Mouse (Mus musculus): Measurements from ENCODE around the gene Arid1b. TPM values are rescaled to one million over a fixed set of nuclear protein-coding genes. Genes with fewer than 3 reads are reported as not detected.
A peak's percentile ranks its signal among the peaks of the same experiment; 100 is the strongest.

Arid1b gene
- polyA plus RNA-seq, 1 experiment from 2014 or later: 46.4 TPM

- TF ChIP-seq CTCF (IDR thresholded peaks at IDR 0.05): no peak
- in situ Hi-C loops (cut with MboI; ENCODE audit: low pct_unique_long_range_greater_than_20kb): no loop called here
- DNase-seq (ENCODE audit: low read depth, low spot score) (no peak), ATAC-seq (no peak)
- no peaks in the 10 kb centered on the region for H3K27me3 ChIP-seq
- ChIA-PET POLR2A (no interaction called here), CTCF (no interaction called here)
These were observed 219.3 kb downstream of the Arid1b start for GRCm38 (mm10) chr17:5213441-5213840.

GRCm38 (mm10) chr17:5215352-5215751 is 221.2 kb downstream of the Arid1b start:
- H3K27me3 ChIP-seq: no peaks in the 10 kb centered on the region
- CTCF ChIA-PET: interaction anchor here (0.9 kb wide), 1 partner anchor 10 kb away, joined by 4 read pairs; no protein-coding TSS in a partner anchor
- in situ Hi-C loops (cut with MboI; ENCODE audit: low pct_unique_long_range_greater_than_20kb): no loop called here
- DNase-seq (ENCODE audit: low read depth, low spot score) (no peak), ATAC-seq (no peak)
- TF ChIP-seq CTCF (IDR thresholded peaks at IDR 0.05): no peak
- POLR2A ChIA-PET: no interaction called here

- ATAC-seq (no peak), DNase-seq (ENCODE audit: low read depth, low spot score) (no peak)
- POLR2A ChIA-PET: no interaction called here
- in situ Hi-C loops (cut with MboI; ENCODE audit: low pct_unique_long_range_greater_than_20kb): no loop called here
- CTCF ChIA-PET: interaction anchor here (0.8 kb wide), 1 partner anchor 9 kb away, joined by 4 read pairs; no protein-coding TSS in a partner anchor
- TF ChIP-seq CTCF (IDR thresholded peaks at IDR 0.05): no peak
- no peaks in the 10 kb centered on the region for H3K27me3 ChIP-seq
These were observed 222.9 kb downstream of the Arid1b start for GRCm38 (mm10) chr17:5216965-5217546.

GRCm38 (mm10) chr17:5217852-5218845 is 224.0 kb downstream of the Arid1b start:
- ChIA-PET POLR2A (interaction anchor here (1.0 kb wide), 1 partner anchor 9 kb away, joined by 3 read pairs; no protein-coding TSS in a partner anchor), CTCF (no interaction called here)
- TF ChIP-seq CTCF (IDR thresholded peaks at IDR 0.05): peak; percentile 22
- DNase-seq (ENCODE audit: low read depth, low spot score) (no peak), ATAC-seq (no peak)
- in situ Hi-C loops (cut with MboI; ENCODE audit: low pct_unique_long_range_greater_than_20kb): no loop called here
- no peaks in the 10 kb centered on the region for H3K27me3 ChIP-seq

GRCm38 (mm10) chr17:5218955-5219557 is 224.9 kb downstream of the Arid1b start:
- no peak for TF ChIP-seq CTCF (IDR thresholded peaks at IDR 0.05)
- DNase-seq (ENCODE audit: low read depth, low spot score): no peak
- POLR2A ChIA-PET: no interaction called here
- in situ Hi-C loops (cut with MboI; ENCODE audit: low pct_unique_long_range_greater_than_20kb): no loop called here
- no peaks in the 10 kb centered on the region for H3K27me3 ChIP-seq
- no peak for ATAC-seq
- CTCF ChIA-PET: no interaction called here

- in situ Hi-C loops (cut with MboI; ENCODE audit: low pct_unique_long_range_greater_than_20kb): no loop called here
- ATAC-seq (peak; percentile 58), DNase-seq (ENCODE audit: low read depth, low spot score) (peak; percentile 39)
- H3K27me3 ChIP-seq: no peaks in the 10 kb centered on the region
- CTCF ChIA-PET: interaction anchor here (1.1 to 1.7 kb wide), 2 partner anchors 12 to 14 kb away, joined by 3 to 7 read pairs; no protein-coding TSS in a partner anchor
- no peak for TF ChIP-seq CTCF (IDR thresholded peaks at IDR 0.05)
- POLR2A ChIA-PET: interaction anchor here (0.9 kb wide), 1 partner anchor 159 kb away, joined by 5 read pairs; no protein-coding TSS in a partner anchor
These were observed 226.9 kb downstream of the Arid1b start for GRCm38 (mm10) chr17:5221041-5221440.

- ATAC-seq: no peak
- no peaks in the 10 kb centered on the region for H3K27me3 ChIP-seq
- ChIA-PET CTCF (interaction anchor here (1.1 to 1.7 kb wide), 2 partner anchors 11 to 14 kb away, joined by 3 to 7 read pairs; no protein-coding TSS in a partner anchor), POLR2A (interaction anchor here (1.4 kb wide), 2 partner anchors 13 to 15 kb away, joined by 3 to 4 read pairs; no protein-coding TSS in a partner anchor)
- in situ Hi-C loops (cut with MboI; ENCODE audit: low pct_unique_long_range_greater_than_20kb): no loop called here
- no peak for TF ChIP-seq CTCF (IDR thresholded peaks at IDR 0.05)
- DNase-seq (ENCODE audit: low read depth, low spot score): no peak
These were observed 227.4 kb downstream of the Arid1b start for GRCm38 (mm10) chr17:5221558-5221957.

- ChIA-PET CTCF (interaction anchor here (1.2 kb wide), 1 partner anchor 10 kb away, joined by 3 read pairs; no protein-coding TSS in a partner anchor), POLR2A (interaction anchor here (1.4 kb wide), 2 partner anchors 13 to 15 kb away, joined by 3 to 4 read pairs; no protein-coding TSS in a partner anchor)
- no peak for ATAC-seq
- DNase-seq (ENCODE audit: low read depth, low spot score): no peak
- H3K27me3 ChIP-seq: no peaks in the 10 kb centered on the region
- in situ Hi-C loops (cut with MboI; ENCODE audit: low pct_unique_long_range_greater_than_20kb): no loop called here
- TF ChIP-seq CTCF (IDR thresholded peaks at IDR 0.05): no peak
These were observed 228.7 kb downstream of the Arid1b start for GRCm38 (mm10) chr17:5222827-5223226.

GRCm38 (mm10) chr17:5224932-5225331 is 230.8 kb downstream of the Arid1b start:
- ATAC-seq: no peak
- no peak for TF ChIP-seq CTCF (IDR thresholded peaks at IDR 0.05)
- CTCF ChIA-PET: no interaction called here
- no peaks in the 10 kb centered on the region for H3K27me3 ChIP-seq
- POLR2A ChIA-PET: interaction anchor here (0.6 kb wide), 1 partner anchor 774 kb away, joined by 3 read pairs; no protein-coding TSS in a partner anchor
- DNase-seq (ENCODE audit: low read depth, low spot score): no peak
- in situ Hi-C loops (cut with MboI; ENCODE audit: low pct_unique_long_range_greater_than_20kb): no loop called here

GRCm38 (mm10) chr17:5227136-5227535 is 233.0 kb downstream of the Arid1b start:
- no peak for ATAC-seq
- DNase-seq (ENCODE audit: low read depth, low spot score): no peak
- POLR2A ChIA-PET: interaction anchor here (1.1 kb wide), 1 partner anchor 9 kb away, joined by 3 read pairs; no protein-coding TSS in a partner anchor
- no peak for TF ChIP-seq CTCF (IDR thresholded peaks at IDR 0.05)
- CTCF ChIA-PET: interaction anchor here (1.1 kb wide), 1 partner anchor 26 kb away, joined by 4 read pairs; no protein-coding TSS in a partner anchor
- in situ Hi-C loops (cut with MboI; ENCODE audit: low pct_unique_long_range_greater_than_20kb): no loop called here
- H3K27me3 ChIP-seq: no peaks in the 10 kb centered on the region
